Mouse (Mus musculus): ENCODE data around the gene Gstm4. TPM values are rescaled to one million over a fixed set of nuclear protein-coding genes. Genes with fewer than 3 reads are reported as not detected.

Gstm4 gene
- 10 to 100 TPM; 10.9 TPM for total RNA-seq (2021)

DNA sequence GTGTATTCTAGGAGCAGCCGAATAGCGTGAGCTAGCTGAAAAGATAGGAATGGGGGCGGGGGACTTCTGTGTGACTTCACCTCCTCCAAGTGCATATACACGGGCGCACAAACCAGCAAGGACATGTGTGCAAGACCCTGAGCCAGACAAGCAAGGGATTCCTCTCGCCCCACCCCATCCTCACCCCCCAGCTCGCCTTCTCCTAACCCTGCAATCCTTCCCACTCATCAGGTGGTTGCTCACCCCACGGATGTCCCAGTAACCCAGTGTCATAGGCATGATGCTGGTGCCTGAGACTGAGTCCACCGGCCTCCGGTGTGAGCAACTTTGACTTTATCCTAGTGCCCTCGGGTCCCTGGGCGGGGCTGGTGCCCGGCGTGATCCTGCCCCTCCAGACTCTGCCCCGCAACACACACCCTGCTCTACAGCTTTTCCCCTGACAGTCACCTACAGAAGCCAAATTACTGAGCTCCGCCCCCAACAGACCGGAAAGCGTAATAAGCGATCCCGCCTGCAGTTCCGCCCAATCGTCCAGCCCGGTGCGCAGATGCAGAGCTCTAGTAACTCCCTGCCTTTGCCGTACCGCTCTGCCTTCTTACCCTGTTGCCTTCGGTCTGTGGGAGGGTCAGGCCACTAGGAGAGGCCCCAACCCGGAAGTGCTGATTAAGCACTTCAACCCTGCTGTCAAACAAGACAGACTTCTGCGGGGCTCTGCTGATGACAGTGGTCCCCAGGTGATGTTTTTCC is at the start of gene Gstm4:
Gstm4 (minus strand) TSS at position 501 of the 747 bp plus-strand sequence.
- intact Hi-C loops (cut with DNase I) = no loop called here

DNA sequence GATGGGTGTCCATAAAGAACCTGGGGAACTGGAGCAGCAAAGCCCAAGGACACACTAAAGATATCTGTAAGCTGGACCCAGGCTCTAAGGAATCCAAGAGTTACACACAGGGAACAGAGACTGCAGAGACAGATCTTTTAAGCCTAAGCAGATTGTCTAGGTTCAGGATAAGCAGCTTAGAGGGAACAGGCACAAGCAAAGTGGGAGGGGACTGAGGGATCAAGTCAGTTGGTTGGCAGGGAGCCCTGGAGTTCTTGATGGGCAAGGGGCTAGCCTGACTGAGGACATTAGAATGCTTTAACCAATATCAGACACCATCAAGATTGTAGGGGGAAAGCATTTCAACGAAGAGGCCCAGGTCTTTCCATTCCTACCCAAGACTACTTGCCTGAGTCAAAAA is 49.5 kb upstream of the Gstm4 start:
- no peak for DNase-seq (ENCODE audit: low spot score)
- intact Hi-C loops (cut with DNase I) = no loop called here

More for the DNA sequence above, at the start of gene Gstm4:
- peak; percentile 81 for DNase-seq (ENCODE audit: low spot score)

DNA sequence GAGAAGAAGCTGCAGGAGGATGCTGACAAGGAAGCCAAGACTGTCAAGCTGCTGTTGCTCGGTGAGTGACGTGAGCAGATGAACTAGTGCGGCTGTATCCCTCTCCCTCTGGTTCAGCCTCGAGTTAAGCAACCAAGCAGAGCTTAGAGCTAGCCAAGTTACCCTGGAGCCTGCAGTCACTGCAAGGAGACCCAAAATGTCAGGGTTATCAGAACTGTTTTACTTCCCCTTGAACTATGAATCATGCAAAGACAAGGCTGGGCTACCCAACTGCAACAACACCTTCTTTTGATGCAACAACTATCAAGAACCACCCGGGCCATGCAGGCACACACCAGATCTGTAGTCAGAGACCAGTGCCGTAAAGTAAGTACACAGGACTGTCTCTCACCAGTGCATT is 48.6 kb upstream of the Gstm4 start:
- intact Hi-C loops (cut with DNase I) = no loop called here
- no peak for DNase-seq (ENCODE audit: low spot score)

DNA sequence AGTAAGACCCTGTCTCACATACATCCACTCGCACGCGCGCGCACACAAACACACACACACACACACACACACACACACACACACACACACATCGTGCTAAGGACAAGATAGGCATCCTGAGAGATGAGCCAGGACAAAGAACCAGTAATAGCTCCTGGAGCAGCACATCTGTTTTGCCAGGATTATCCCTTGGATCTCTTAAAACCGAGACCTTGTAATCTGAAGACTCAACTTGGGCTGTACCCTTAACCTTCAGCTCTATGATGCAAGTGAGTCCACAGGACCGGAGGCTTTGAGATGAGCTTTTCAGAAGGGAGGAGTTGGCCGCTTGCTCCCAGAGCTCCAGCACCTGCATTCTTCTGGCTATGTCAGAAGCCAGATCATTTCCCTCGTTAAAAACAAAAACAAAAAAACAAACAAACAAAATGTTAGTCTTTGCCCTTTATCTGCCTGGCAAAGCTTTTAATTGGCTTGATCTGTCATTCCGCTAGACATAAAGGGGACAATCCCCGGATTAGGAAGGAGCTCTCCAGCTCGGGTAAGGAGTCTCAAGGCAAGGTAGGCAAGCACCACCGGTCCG is 47.9 kb upstream of the Gstm4 start, which contains the start of gene Gnat2:
Gnat2 (plus strand) TSS at position 254 of the 580 bp plus-strand sequence.
- DNase-seq (ENCODE audit: low spot score) = no peak

DNA sequence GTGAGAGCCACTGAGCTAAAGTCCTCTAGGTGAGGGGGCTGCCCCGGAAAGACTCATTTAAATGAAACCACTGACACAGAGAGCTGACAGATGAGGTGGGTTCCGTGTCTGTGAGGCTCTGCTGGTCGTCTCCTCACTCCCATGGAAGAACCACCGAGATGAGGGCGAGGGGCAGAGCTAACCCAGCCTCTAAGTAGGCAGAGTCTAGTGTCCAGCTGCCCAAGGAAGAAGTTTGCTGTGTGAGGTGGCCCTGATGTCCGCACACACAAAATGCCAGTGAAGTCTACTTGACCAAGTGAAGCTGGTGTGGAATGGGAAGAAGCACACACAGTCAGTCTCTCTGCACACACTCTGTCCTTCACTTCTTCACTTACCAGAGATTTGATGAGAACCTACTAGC is 47.3 kb upstream of the Gstm4 start:
- intact Hi-C loops (cut with DNase I) = no loop called here
- DNase-seq (ENCODE audit: low spot score) = no peak

More for the DNA sequence above, 47.9 kb upstream of the Gstm4 start, which contains the start of gene Gnat2:
- intact Hi-C loops (cut with DNase I) = no loop called here

DNA sequence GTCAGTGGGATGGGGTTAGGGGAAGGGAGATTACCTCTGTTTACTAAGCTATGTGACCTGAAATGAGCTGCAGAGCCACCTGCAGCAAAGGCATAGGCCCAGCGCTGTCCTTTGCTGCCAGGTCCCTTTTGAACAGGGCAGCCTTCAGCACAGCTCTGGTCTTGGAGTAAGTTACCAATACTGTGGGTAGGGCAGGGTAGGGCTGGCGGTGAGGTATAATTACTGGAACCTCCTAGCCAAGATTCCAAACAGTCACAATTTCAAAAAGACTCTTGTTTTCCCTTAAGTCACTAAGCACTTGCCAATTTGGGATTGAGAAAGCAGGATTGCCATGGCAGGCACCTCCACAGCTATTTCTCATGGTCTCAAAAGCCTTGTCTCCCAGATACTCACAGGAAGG is 45.9 kb upstream of the Gstm4 start:
- DNase-seq (ENCODE audit: low spot score) = no peak
- intact Hi-C loops (cut with DNase I) = no loop called here

DNA sequence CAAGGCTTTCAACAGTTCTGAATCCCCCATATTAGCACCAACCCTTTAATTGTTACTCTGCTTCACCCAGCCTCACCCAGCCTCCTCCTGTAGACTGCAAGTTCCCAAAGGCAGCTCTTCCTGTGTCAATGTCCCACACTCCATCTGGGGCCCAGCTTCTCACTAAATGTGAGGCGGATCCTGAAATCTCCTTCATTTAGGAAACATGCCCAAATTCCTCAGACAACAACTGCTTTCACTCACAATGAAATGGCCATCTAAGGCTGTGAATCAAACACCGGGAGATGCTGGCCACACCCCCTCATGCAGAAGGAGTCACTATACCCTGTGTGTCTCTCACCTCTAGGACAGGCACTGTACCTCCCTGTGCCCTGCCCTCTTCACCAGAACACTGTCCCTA is 45.2 kb upstream of the Gstm4 start:
- intact Hi-C loops (cut with DNase I) = no loop called here
- DNase-seq (ENCODE audit: low spot score) = no peak

DNA sequence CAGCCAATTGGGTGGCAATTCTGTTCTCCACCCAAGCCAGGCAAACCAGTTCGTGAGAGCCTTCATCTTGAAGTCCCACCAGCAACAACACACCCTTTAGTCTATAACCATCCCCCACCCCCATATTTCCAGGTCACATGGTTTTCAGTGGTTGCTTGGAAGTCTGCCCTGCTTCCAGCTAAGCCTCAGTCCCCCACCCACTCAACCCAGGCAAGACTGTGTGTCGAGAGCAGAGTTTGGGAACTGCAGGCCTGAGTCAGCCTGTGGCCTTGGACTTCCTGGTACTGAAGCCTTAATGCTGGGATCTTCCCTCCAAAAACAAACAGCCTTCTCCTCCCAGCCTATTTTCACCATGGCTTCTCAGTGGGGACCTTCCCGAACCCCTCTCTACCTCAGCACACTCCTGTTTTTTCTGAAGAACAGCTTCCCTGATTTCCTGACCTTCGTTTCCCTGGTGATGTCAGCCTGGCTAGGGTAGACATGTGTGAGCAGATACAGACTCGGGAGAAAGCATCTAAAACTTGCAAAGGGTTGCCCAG is 44.2 kb upstream of the Gstm4 start:
- DNase-seq (ENCODE audit: low spot score) = no peak
- intact Hi-C loops (cut with DNase I) = no loop called here

DNA sequence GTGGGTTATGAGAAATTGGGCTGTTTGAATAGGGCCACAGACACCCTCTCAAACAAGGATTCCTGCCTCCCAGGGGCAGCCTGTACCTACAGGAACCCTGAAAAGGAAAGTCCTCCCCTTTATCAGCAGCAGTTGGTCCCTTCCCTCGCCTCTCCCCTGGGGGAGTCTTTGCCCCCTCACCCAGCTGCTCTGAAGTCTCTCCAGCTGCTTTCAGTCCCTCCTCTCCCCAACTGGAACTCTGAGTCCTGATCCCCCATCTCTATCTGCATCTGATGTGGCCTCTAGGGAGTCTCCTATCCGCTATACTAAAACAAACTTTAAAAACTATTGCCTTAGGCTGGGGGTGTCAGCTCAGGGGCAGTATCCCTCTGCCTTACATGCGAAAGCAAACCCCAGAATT is 42.6 kb upstream of the Gstm4 start:
- DNase-seq (ENCODE audit: low spot score) = no peak
- intact Hi-C loops (cut with DNase I) = no loop called here

DNA sequence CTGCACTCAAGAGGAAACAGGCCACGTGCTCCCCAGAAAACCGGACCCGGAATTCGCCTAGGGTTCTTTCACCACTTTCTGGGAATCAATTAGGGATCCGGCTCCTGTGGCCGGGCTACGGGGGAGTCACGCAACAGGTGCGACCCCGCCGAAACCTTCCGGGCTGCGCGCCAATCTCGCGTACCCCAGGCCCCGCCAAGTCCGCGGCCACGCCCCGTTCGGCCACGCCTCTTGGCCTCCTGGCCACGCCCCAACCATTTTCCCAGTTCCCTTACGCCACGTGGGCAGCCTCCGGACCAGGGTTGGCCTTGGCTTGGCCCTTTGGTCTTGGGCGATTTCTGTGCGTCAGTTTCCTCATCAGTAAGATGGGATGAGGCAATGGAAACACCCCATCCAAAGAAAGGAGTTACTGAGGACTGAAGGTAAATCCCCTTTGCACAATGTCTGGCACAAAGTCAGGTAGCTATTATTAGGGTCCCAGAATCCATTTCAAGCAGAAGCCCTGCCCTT is 41.8 kb upstream of the Gstm4 start, which contains the start of gene Ampd2:
Ampd2 (minus strand) TSS at position 182 of the 510 bp plus-strand sequence.
- peak; percentile 74 for DNase-seq (ENCODE audit: low spot score)
- intact Hi-C loops (cut with DNase I) = no loop called here

DNA sequence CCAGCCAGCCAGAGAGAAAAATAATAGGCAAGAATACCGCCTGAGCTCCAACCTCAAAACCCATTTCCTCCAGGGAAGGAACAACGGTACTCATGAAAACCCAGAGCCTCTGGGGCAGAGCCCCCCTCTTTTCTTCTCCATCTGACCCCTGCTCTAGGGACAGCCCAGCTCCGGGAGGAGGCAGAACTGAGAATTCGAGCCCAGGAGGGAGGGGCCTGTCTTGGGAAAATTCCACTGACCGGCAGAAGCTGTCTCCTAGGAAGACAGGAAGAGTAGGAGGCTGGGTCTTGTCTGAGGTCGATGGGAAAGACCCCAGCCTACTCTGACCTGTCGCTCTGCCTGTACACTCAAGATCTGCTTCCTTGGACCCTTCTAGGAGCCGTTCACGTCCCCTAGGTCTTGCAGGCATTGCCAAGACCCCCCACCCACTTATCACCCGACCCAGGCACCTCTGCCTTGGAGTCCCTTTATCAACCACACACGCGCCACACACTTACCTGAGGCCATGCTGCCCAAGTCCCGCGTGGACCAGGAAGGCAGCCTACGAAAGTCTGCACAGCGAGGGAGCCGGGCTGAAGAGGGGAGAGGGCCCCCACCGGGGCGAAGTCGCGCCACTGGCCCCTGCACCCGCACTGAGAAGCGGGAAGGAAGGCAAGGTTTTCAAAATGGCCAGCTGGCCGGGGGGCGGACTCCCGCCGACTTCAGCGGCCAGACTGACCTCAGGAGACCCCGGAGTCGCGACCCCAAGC is 41.2 kb upstream of the Gstm4 start:
- intact Hi-C loops (cut with DNase I) = no loop called here
- peak; percentile 84 for DNase-seq (ENCODE audit: low spot score)

DNA sequence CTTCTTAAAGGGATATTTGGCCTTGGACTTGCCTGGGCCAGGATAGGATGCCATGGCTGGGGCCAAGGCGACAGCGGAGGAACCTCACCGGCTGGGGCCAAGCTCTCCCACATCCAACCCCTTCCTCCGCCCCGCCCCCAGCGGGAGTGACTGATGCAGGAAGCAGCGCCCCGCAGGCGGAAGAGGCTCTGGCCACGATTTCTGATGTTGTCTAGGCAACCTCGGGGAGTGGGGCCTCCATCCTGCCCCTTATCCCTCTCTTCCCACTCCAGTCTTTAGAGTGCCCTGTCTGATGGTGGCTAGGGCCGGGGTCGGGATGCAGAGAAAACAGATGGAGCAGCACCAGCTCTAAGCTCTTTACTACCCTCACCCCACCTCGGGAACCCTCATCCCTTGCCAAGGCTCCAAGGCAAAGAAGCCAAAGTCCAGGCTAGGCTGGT is 40.6 kb upstream of the Gstm4 start:
- intact Hi-C loops (cut with DNase I) = no loop called here
- peak; percentile 92 for DNase-seq (ENCODE audit: low spot score)

DNA sequence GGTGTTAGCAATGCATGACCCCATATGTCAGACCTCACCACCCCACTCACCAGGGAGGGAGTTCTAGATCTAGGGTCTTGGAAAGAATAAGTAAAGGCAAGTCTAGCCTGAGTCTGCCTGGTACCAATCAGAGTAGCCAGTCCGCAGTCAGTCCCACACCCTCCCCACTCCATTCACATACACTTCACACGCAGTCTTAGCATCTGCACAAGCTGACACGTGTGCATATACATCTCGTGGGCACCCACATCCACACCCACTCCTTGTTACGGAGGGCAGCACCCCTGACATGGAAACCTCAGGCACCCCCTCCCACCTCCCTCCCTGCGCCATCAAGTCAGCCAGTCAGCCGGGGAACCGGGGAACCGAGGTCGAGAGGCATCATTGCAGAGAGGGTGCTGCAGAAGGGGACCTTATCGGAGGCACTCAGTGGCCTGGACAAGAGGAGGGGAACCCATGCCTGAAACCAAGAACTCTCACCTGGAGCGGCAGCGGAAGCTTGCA is 40.1 kb upstream of the Gstm4 start:
- no peak for DNase-seq (ENCODE audit: low spot score)
- intact Hi-C loops (cut with DNase I) = no loop called here

DNA sequence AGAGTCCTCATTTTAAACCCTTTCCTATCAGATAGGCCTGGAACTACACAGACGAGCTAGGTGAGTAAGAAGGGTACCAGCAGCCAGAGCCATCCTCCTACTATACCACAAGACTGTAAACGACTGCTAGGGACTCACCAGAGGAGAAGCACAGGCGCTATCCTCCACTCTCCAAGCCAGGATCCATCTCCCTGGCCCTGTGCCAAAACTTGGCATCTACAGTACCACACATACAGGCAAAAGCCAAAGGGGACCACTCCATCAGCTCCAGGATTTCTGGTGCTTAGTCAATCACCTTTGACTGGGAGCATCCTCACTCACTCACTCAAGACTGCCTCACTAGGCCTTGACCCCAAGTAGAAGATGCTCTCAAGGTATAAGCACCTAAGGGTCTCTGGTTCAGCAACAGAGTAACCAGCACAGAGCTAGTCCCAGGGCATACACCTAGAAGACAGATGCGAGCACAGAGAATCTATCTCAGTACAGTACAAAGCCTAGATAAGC is 39.3 kb upstream of the Gstm4 start:
- DNase-seq (ENCODE audit: low spot score) = no peak
- intact Hi-C loops (cut with DNase I) = no loop called here

DNA sequence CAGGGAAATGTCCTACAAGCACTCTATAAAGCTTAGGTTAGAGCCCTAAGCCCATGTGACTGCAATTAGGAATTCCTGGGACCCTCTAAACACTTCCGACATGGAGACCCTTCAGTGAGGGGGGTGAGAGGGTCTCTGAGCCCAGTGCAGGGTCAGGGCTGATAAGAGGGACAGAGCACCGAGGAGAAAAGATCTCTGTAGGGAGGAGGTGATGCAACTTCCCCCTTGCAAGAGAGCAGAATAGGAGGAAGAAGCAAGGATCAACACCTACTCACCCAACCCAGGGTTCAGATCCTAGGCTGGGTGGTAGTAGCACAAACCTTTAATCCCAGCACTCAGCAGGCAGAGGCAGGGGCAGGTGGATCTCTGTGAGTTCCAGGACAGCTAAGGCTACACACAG is 38.5 kb upstream of the Gstm4 start:
- no peak for DNase-seq (ENCODE audit: low spot score)
- intact Hi-C loops (cut with DNase I) = no loop called here

DNA sequence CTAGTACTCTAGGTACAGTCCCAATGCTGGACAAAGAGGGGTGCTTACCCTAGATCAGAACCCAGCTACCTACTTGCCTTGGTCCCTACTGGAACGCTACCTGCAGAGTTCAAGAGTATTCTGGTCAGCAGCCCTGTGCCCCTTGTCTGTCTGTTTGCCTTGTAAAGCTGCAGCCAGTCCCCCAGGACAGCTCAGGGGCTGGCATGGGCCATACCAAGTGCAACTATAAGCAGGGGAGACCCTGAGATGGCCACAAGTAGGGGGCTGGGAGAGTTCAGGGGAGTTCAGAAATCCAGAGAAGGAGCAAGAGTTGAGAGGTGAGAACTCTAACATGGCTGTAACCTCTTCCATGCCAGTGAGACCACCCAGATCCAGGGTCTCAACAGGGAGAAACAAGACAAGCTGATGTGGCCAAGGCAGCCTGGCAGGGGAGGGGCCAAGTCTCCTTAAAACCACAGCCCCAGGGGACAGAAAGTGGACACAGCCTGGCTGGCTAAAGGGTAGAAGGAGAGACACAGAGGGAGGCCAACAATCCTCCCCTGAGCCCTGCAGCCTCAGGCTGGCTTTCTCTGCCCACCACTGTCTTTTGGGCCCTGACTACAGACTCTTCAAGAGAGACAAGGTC is 37.7 kb upstream of the Gstm4 start:
- no peak for DNase-seq (ENCODE audit: low spot score)
- intact Hi-C loops (cut with DNase I) = no loop called here

DNA sequence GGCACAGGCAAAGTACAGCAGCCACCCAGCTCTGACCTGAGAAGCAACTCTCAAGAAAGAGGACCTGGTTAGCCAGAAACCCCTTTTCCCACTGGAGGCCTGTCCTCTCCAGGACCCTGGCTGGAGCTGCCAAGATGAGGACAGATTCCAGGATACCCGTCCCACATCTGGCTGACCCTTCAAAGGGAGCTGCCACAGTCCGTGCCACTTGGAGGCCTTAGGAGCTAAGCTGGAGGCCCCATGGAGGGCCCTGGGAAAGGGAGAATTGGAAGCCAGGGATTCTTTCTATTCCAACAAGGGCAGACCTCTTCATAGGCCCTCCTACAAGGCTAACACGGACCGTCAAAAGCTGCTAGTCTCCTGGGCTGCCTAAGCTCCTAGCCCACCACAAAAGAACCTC is 37.0 kb upstream of the Gstm4 start:
- intact Hi-C loops (cut with DNase I) = no loop called here
- no peak for DNase-seq (ENCODE audit: low spot score)

DNA sequence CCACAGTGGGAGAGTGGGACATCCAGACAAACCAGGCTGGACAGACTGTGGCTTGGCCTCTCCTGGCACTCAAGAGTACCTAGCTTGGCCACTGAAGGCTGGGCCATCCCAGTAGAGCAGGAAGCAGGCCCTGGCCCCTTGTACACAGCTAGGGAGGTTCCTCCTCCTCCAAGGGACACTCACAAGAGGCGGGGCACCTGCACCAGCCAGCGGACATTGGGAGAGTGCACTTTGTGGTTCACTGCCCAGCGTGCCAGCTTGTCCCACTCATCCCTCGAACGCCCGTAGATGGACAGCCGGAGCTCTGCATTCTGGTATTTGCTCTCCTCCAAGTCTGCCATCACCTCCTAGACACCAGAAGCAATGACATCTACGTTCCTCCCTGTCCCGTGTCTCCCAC is 32.1 kb upstream of the Gstm4 start:
- intact Hi-C loops (cut with DNase I) = no loop called here
- DNase-seq (ENCODE audit: low spot score) = no peak

DNA sequence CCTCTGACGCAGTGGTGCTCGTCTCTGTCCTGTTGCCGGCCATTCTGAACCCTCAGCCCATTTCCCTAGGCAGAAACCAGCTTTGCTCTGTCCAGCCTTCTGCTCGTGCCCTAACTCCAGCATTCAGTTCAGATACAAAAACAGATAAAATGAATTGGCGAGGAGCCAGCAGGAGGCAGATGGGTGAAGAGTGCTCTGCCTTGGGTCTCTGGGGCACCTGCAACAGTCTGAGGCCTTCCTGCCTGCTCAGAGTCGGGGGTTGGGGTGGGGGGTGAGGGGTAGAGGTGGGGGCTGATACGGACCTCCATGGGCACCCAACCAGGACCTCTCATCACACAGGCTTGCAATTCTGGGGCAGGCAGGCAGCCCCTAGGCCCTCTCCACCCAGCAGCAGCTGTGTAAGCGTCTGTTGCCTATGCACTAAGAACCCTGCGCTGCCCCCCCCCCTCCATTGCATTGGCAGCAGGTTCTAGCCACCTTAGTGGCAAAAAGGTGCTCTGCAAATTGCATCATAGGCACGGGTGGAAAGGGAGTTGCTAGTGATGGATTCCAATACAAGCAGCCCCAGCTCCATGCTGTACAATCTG is 28.4 kb upstream of the Gstm4 start:
- intact Hi-C loops (cut with DNase I) = no loop called here
- DNase-seq (ENCODE audit: low spot score) = no peak
